Mouse (Mus musculus) testis, adult 2 months (tissue): ENCODE data around the gene Aars2.

Experiments used
- CTCF ChIP-seq: fragments of 200-500 bp; IDR thresholded peaks from 2 replicates; pipeline ENCODE4 v1.5.1; 2012; ENCODE audit warnings: low read depth, mild to moderate bottlenecking, inconsistent platforms, low read length, moderate library complexity; ENCODE audit not compliant: control insufficient read depth, insufficient read depth, insufficient replicate concordance
- POLR2A ChIP-seq: fragments of 200-500 bp; IDR thresholded peaks from 2 replicates; pipeline ENCODE4 v1.6.1; 2012; ENCODE audit warnings: low read depth, mild to moderate bottlenecking, inconsistent platforms, low read length, moderate library complexity; ENCODE audit not compliant: control insufficient read depth

DNA sequence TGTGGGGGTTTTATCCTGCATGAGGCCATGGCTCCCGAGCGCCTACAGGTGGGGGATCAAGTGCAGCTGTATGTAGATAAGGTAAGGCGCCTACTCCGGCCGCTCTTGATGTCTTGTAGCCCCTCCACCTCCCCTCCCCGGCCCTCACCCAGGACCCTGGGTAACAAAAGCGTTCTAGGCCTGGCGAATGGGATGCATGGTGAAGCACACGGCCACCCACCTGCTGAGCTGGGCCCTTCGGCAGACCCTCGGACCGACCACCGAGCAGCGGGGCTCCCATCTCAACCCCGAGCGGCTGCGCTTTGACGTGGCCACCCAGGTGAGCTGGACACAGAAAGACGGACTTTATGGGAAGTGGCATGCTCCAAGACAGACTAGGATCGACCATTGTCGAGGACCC lies 10.5 kb downstream of the Aars2 start:
- TF ChIP-seq CTCF: no peak
- TF ChIP-seq POLR2A: no peak; the same call in 1 of the 2 replicates
